Mouse (Mus musculus): Measurements from ENCODE around the gene Slamf8.

Gene Slamf8

GRCm38 (mm10) chr1:172590385-172590784 is at the start of gene Slamf8:
Slamf8 (minus strand) TSS chr1:172590568.
- no peak for DNase-seq (ENCODE audit: low spot score in 2 of 2)

- DNase-seq (ENCODE audit: low spot score in 2 of 2) = no peak
Observed at GRCm38 (mm10) chr1:172638781-172639180, 48.4 kb upstream of the Slamf8 start.

GRCm38 (mm10) chr1:172637801-172638200 is 47.4 kb upstream of the Slamf8 start:
- no peak for DNase-seq (ENCODE audit: low spot score in 2 of 2)

- DNase-seq (ENCODE audit: low spot score in 2 of 2) = no peak
Observed at GRCm38 (mm10) chr1:172636266-172636665, 45.9 kb upstream of the Slamf8 start.

- no peak for DNase-seq (ENCODE audit: low spot score in 2 of 2)
Observed at GRCm38 (mm10) chr1:172635258-172635657, 44.9 kb upstream of the Slamf8 start.

GRCm38 (mm10) chr1:172634136-172634535 is 43.8 kb upstream of the Slamf8 start:
- DNase-seq (ENCODE audit: low spot score in 2 of 2) = no peak

- peak; percentile 84 to 91 for DNase-seq (ENCODE audit: low spot score in 2 of 2)
Observed at GRCm38 (mm10) chr1:172632451-172633326, 42.3 kb upstream of the Slamf8 start, which contains the start of gene Dusp23. Dusp23 (minus strand) TSS chr1:172632962.

- no peak for DNase-seq (ENCODE audit: low spot score in 2 of 2)
Observed at GRCm38 (mm10) chr1:172631721-172632120, 41.4 kb upstream of the Slamf8 start.

- DNase-seq (ENCODE audit: low spot score in 2 of 2) = no peak
Observed at GRCm38 (mm10) chr1:172629831-172630230, 39.5 kb upstream of the Slamf8 start.

- DNase-seq (ENCODE audit: low spot score in 2 of 2) = no peak
Observed at GRCm38 (mm10) chr1:172626306-172626705, 35.9 kb upstream of the Slamf8 start.

- no peak for DNase-seq (ENCODE audit: low spot score in 2 of 2)
Observed at GRCm38 (mm10) chr1:172624081-172624480, 33.7 kb upstream of the Slamf8 start.

GRCm38 (mm10) chr1:172623599-172623998 is 33.2 kb upstream of the Slamf8 start:
- no peak for DNase-seq (ENCODE audit: low spot score in 2 of 2)

GRCm38 (mm10) chr1:172619235-172619634 is 28.9 kb upstream of the Slamf8 start:
- peak; percentile 45 to 83 for DNase-seq (ENCODE audit: low spot score in 2 of 2)

GRCm38 (mm10) chr1:172618141-172618540 is 27.8 kb upstream of the Slamf8 start:
- no peak for DNase-seq (ENCODE audit: low spot score in 2 of 2)

- no peak for DNase-seq (ENCODE audit: low spot score in 2 of 2)
Observed at GRCm38 (mm10) chr1:172617365-172618076, 27.2 kb upstream of the Slamf8 start.

- no peak for DNase-seq (ENCODE audit: low spot score in 2 of 2)
Observed at GRCm38 (mm10) chr1:172616537-172617300, 26.4 kb upstream of the Slamf8 start.

GRCm38 (mm10) chr1:172615412-172615811 is 25.0 kb upstream of the Slamf8 start:
- no peak for DNase-seq (ENCODE audit: low spot score in 2 of 2)

- no peak for DNase-seq (ENCODE audit: low spot score in 2 of 2)
Observed at GRCm38 (mm10) chr1:172614654-172615053, 24.3 kb upstream of the Slamf8 start.

GRCm38 (mm10) chr1:172612745-172613144 is 22.4 kb upstream of the Slamf8 start:
- no peak for DNase-seq (ENCODE audit: low spot score in 2 of 2)

GRCm38 (mm10) chr1:172611304-172611703 is 20.9 kb upstream of the Slamf8 start:
- no peak for DNase-seq (ENCODE audit: low spot score in 2 of 2)

GRCm38 (mm10) chr1:172602326-172602725 is 12.0 kb upstream of the Slamf8 start, which contains the start of gene Fcrl6:
Fcrl6 (minus strand) TSS chr1:172602551.
- DNase-seq (ENCODE audit: low spot score in 2 of 2) = no peak

- DNase-seq (ENCODE audit: low spot score in 2 of 2) = no peak
Observed at GRCm38 (mm10) chr1:172594495-172594894, 4.1 kb upstream of the Slamf8 start.

All from spleen, postnatal 4 days (tissue).